Comparison of ENCODE assay signal across 7 mouse cellular contexts in genomic region chr5:138778731-138779463, GRCm38 (mm10). TPM values are rescaled to one million over a fixed set of nuclear protein-coding genes. Genes with fewer than 3 reads are reported as not detected.
DNase-seq lines count a peak whose midpoint lies in the region; ATAC-seq lines count a peak whose summit lies in the region.

No protein-coding gene starts in this region.

- no peak overlapping the region for H3K4me2 ChIP-seq in forebrain, embryonic 15.5 days (replicated peaks)
- no peak overlapping the region; the same call in 1 of the 2 replicates for H3K4me2 ChIP-seq in midbrain, embryonic 13.5 days (replicated peaks)

- H3K27me3 ChIP-seq in forebrain, embryonic 15.5 days = no peaks in the 10 kb centered on the region
- no peaks in the 10 kb centered on the region for H3K27me3 ChIP-seq in midbrain, embryonic 13.5 days

- DNase-seq in cerebellum, postnatal 36 days = peak; percentile 33 to 40
- peak; percentile 66 to 71 for DNase-seq in kidney, postnatal 36 days
- no peak for DNase-seq in thymus, postnatal 10 days (ENCODE audit: low spot score in 2 of 2)

- peaks cover 25% of the 10 kb centered on the region for H3K4me1 ChIP-seq in forebrain, embryonic 15.5 days
- H3K4me1 ChIP-seq in midbrain, embryonic 13.5 days (replicated peaks) = peaks cover 41% of the 10 kb centered on the region

- no peak overlapping the region for H3K4me3 ChIP-seq in forebrain, embryonic 15.5 days
- no peak overlapping the region for H3K4me3 ChIP-seq in midbrain, embryonic 13.5 days (replicated peaks)

- no peaks in the 10 kb centered on the region for H3K9me3 ChIP-seq in forebrain, embryonic 15.5 days
- H3K9me3 ChIP-seq in midbrain, embryonic 13.5 days = no peaks in the 10 kb centered on the region

- peak; percentile 60 for ATAC-seq in forebrain, embryonic 15.5 days (replicated peaks)
- ATAC-seq in midbrain, embryonic 13.5 days = peak; percentile 86
- no peak for ATAC-seq in activated CD4-positive, CD25-positive, alpha-beta regulatory T cell, adult 4 months
- ATAC-seq in erythroblast, adult 5-6 weeks (replicated peaks; ENCODE audit: low FRiP score, poor library complexity, severe bottlenecking) = no peak

- H3K36me3 ChIP-seq in forebrain, embryonic 15.5 days = peaks cover 18% of the 10 kb centered on the region; the same call in 1 of the 2 replicates
- peaks cover 42% of the 10 kb centered on the region for H3K36me3 ChIP-seq in midbrain, embryonic 13.5 days

- peak overlapping the region; percentile 79 for H3K27ac ChIP-seq in forebrain, embryonic 15.5 days (replicated peaks)
- H3K27ac ChIP-seq in midbrain, embryonic 13.5 days = peak overlapping the region; percentile 83

- no peak overlapping the region for H3K9ac ChIP-seq in forebrain, embryonic 15.5 days (replicated peaks)
- H3K9ac ChIP-seq in midbrain, embryonic 13.5 days (replicated peaks) = no peak overlapping the region

- WGBS in forebrain, embryonic 15.5 days = 48% methylated on average over 9 of the region's 9 CpGs
- 35% methylated on average over 9 of the region's 9 CpGs for WGBS in midbrain, embryonic 13.5 days

RNA-seq across cellular contexts. Expression of gene Fam20c, which starts 24.6 kb away (rescaled TPM):
- 43.7 and 47.3 TPM in 2 replicates for polyA plus RNA-seq in forebrain, embryonic 15.5 days (2015; fragmentation: Nextera tagmentation; extraction: Ambion mirVana)
- polyA plus RNA-seq in midbrain, embryonic 13.5 days (2015; fragmentation: Nextera tagmentation; extraction: Ambion mirVana) = 32.9 and 38.0 TPM in 2 replicates
- polyA plus RNA-seq in activated CD4-positive, CD25-positive, alpha-beta regulatory T cell, adult 4 months (2017; shearing (Covaris generic)) = not detected
- total RNA-seq in erythroblast, adult 5-6 weeks (2015; ENCODE audit: low replicate concordance) = 0.19 and 1.5 TPM in 2 replicates
- 0.60 and 3.3 TPM in 2 replicates for total RNA-seq in erythroblast, adult 5-6 weeks (2017; ENCODE audit: low replicate concordance)

RNA-seq across cellular contexts. Expression of gene Gm5294, which starts 41.0 kb away (rescaled TPM):
- polyA plus RNA-seq in forebrain, embryonic 15.5 days (2015; fragmentation: Nextera tagmentation; extraction: Ambion mirVana) = not detected in 2 replicates
- not detected in 2 replicates for polyA plus RNA-seq in midbrain, embryonic 13.5 days (2015; fragmentation: Nextera tagmentation; extraction: Ambion mirVana)
- polyA plus RNA-seq in activated CD4-positive, CD25-positive, alpha-beta regulatory T cell, adult 4 months (2017; shearing (Covaris generic)) = not detected
- not detected in 2 replicates for total RNA-seq in erythroblast, adult 5-6 weeks (2015; ENCODE audit: low replicate concordance)
- not detected in 2 replicates for total RNA-seq in erythroblast, adult 5-6 weeks (2017; ENCODE audit: low replicate concordance)

Comparison
In these comparisons a context has a peak if more than half of its experiments do, and no peak if none do; other contexts are left out.
1. DNase-seq: peak in cerebellum, postnatal 36 days (2 of 2) and kidney, postnatal 36 days (2 of 2); none in thymus, postnatal 10 days (0 of 2).
2. ATAC-seq: peak in forebrain, embryonic 15.5 days (single experiment) and midbrain, embryonic 13.5 days (single experiment); none in activated CD4-positive, CD25-positive, alpha-beta regulatory T cell, adult 4 months (single experiment) and erythroblast, adult 5-6 weeks (single experiment).
3. RNA of gene Fam20c, which starts 24.6 kb away (polyA plus RNA-seq): 43.7 to 47.3 TPM in forebrain, embryonic 15.5 days and 32.9 to 38.0 TPM in midbrain, embryonic 13.5 days; not detected in activated CD4-positive, CD25-positive, alpha-beta regulatory T cell, adult 4 months; every median in the first group is over 10 times any median in the second.